Mouse (Mus musculus): ENCODE measurements around the gene Vmn1r57. TPM values are rescaled to one million over a fixed set of nuclear protein-coding genes. Genes with fewer than 3 reads are reported as not detected.

Gene Vmn1r57
- polyA plus RNA-seq (2014; fragmentation: Illumina TruSeq; extraction: RNeasy Lipid Tissue Mini Kit (QIAGEN cat#74804); ENCODE audit: low read depth, low replicate concordance): not detected

GRCm38 (mm10) chr7:5218193-5218592 is at the start of gene Vmn1r57:
Gene Vmn1r57, plus strand, starts transcription at chr7:5218493.

GRCm38 (mm10) chr7:5196647-5197046 is 21.6 kb upstream of the Vmn1r57 start, which contains the start of gene Vmn1r56:
Gene Vmn1r56, minus strand, starts transcription at chr7:5196747.

Other genes with a start within 250 kb of the Vmn1r57 start
- not detected for gene Sbk3, start 247.3 kb upstream of the Vmn1r57 start, polyA plus RNA-seq (2014; fragmentation: Illumina TruSeq; extraction: RNeasy Lipid Tissue Mini Kit (QIAGEN cat#74804); ENCODE audit: low read depth, low replicate concordance)
- 10.8 TPM for gene Zfp579, start 222.3 kb upstream of the Vmn1r57 start, polyA plus RNA-seq (2014; fragmentation: Illumina TruSeq; extraction: RNeasy Lipid Tissue Mini Kit (QIAGEN cat#74804); ENCODE audit: low read depth, low replicate concordance)
- gene Zfp524, start 204.1 kb upstream of the Vmn1r57 start, polyA plus RNA-seq (2014; fragmentation: Illumina TruSeq; extraction: RNeasy Lipid Tissue Mini Kit (QIAGEN cat#74804); ENCODE audit: low read depth, low replicate concordance): not detected
- 11.1 TPM for gene Fiz1, start 203.8 kb upstream of the Vmn1r57 start, polyA plus RNA-seq (2014; fragmentation: Illumina TruSeq; extraction: RNeasy Lipid Tissue Mini Kit (QIAGEN cat#74804); ENCODE audit: low read depth, low replicate concordance)
- not detected for gene Gm44973, start 203.0 kb upstream of the Vmn1r57 start, polyA plus RNA-seq (2014; fragmentation: Illumina TruSeq; extraction: RNeasy Lipid Tissue Mini Kit (QIAGEN cat#74804); ENCODE audit: low read depth, low replicate concordance)
- 2.9 TPM for gene Zfp865, start 198.1 kb upstream of the Vmn1r57 start, polyA plus RNA-seq (2014; fragmentation: Illumina TruSeq; extraction: RNeasy Lipid Tissue Mini Kit (QIAGEN cat#74804); ENCODE audit: low read depth, low replicate concordance)
- 0.49 TPM for gene Ccdc106, start 197.9 kb upstream of the Vmn1r57 start, polyA plus RNA-seq (2014; fragmentation: Illumina TruSeq; extraction: RNeasy Lipid Tissue Mini Kit (QIAGEN cat#74804); ENCODE audit: low read depth, low replicate concordance)
- gene 4632433K11Rik, start 184.4 kb upstream of the Vmn1r57 start, polyA plus RNA-seq (2014; fragmentation: Illumina TruSeq; extraction: RNeasy Lipid Tissue Mini Kit (QIAGEN cat#74804); ENCODE audit: low read depth, low replicate concordance): 3.2 TPM
- gene Zfp784, start 180.0 kb upstream of the Vmn1r57 start, polyA plus RNA-seq (2014; fragmentation: Illumina TruSeq; extraction: RNeasy Lipid Tissue Mini Kit (QIAGEN cat#74804); ENCODE audit: low read depth, low replicate concordance): 5.4 TPM
- gene Zfp580, start 167.0 kb upstream of the Vmn1r57 start, polyA plus RNA-seq (2014; fragmentation: Illumina TruSeq; extraction: RNeasy Lipid Tissue Mini Kit (QIAGEN cat#74804); ENCODE audit: low read depth, low replicate concordance): 0.57 TPM
- gene U2af2, start 156.3 kb upstream of the Vmn1r57 start, polyA plus RNA-seq (2014; fragmentation: Illumina TruSeq; extraction: RNeasy Lipid Tissue Mini Kit (QIAGEN cat#74804); ENCODE audit: low read depth, low replicate concordance): 6.9 TPM
- gene Epn1, start 138.3 kb upstream of the Vmn1r57 start, polyA plus RNA-seq (2014; fragmentation: Illumina TruSeq; extraction: RNeasy Lipid Tissue Mini Kit (QIAGEN cat#74804); ENCODE audit: low read depth, low replicate concordance): 0.93 TPM
- gene Rfpl4, start 101.5 kb upstream of the Vmn1r57 start, polyA plus RNA-seq (2014; fragmentation: Illumina TruSeq; extraction: RNeasy Lipid Tissue Mini Kit (QIAGEN cat#74804); ENCODE audit: low read depth, low replicate concordance): not detected
- 3.3 TPM for gene Rasl2-9, start 92.5 kb upstream of the Vmn1r57 start, polyA plus RNA-seq (2014; fragmentation: Illumina TruSeq; extraction: RNeasy Lipid Tissue Mini Kit (QIAGEN cat#74804); ENCODE audit: low read depth, low replicate concordance)
- not detected for gene Vmn1r55, start 68.8 kb upstream of the Vmn1r57 start, polyA plus RNA-seq (2014; fragmentation: Illumina TruSeq; extraction: RNeasy Lipid Tissue Mini Kit (QIAGEN cat#74804); ENCODE audit: low read depth, low replicate concordance)
- gene Vmn1r56, start 21.7 kb upstream of the Vmn1r57 start, polyA plus RNA-seq (2014; fragmentation: Illumina TruSeq; extraction: RNeasy Lipid Tissue Mini Kit (QIAGEN cat#74804); ENCODE audit: low read depth, low replicate concordance): not detected
- not detected for gene Gm5065, start 132.0 kb downstream of the Vmn1r57 start, polyA plus RNA-seq (2014; fragmentation: Illumina TruSeq; extraction: RNeasy Lipid Tissue Mini Kit (QIAGEN cat#74804); ENCODE audit: low read depth, low replicate concordance)
- gene Nlrp2, start 132.5 kb downstream of the Vmn1r57 start, polyA plus RNA-seq (2014; fragmentation: Illumina TruSeq; extraction: RNeasy Lipid Tissue Mini Kit (QIAGEN cat#74804); ENCODE audit: low read depth, low replicate concordance): not detected
- not detected for gene Vmn1r58, start 194.9 kb downstream of the Vmn1r57 start, polyA plus RNA-seq (2014; fragmentation: Illumina TruSeq; extraction: RNeasy Lipid Tissue Mini Kit (QIAGEN cat#74804); ENCODE audit: low read depth, low replicate concordance)
- gene Vmn1r59, start 238.3 kb downstream of the Vmn1r57 start, polyA plus RNA-seq (2014; fragmentation: Illumina TruSeq; extraction: RNeasy Lipid Tissue Mini Kit (QIAGEN cat#74804); ENCODE audit: low read depth, low replicate concordance): not detected